Mouse (Mus musculus): ENCODE measurements around the gene Oard1. TPM values are rescaled to one million over a fixed set of nuclear protein-coding genes. Genes with fewer than 3 reads are reported as not detected.

Oard1 gene
- polyA plus RNA-seq, 1 experiment: 44.1 TPM

DNA sequence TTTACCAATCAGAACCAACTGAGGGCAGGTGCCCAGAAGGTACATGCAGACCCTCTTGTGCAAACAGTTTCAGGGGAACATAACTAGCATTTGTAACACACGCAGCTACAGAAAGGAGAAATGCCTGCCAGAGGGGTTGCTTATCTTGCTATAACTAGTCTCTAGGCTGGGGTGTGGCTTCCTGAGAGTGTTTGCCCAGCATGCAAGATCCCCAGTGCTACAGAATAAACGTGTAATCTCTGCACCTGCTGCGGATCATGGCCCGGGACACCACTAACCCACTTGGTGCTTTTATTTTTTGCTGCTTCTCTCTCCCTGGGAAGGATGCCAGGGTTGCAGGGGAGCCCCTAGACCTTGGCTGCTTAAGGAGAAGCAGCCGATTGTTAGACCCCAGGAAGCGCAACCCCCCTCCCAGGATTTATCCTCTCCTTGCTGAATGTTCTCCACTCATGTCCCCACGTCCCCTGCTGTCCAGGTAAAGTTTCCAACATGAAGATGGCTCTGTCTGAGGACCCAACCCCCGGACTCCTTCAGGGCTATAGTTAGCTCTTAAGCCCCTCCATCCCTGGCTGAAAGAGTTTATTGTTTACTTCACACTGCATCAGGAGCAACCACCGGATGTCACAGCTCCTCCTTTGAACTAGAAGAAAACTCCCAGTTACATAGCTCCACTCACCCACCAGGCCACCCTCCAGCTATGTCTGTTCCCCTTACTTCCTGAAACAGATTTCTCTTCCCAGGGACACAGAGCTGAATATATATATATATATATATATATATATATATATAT lies 16.2 kb downstream of the Oard1 start:
- WGBS: 8% methylated on average over 9 of the region's 9 CpGs
- TF ChIP-seq CTCF (IDR thresholded peaks at IDR 0.05; ENCODE audit: control insufficient read depth, insufficient read depth, low read length): no peak
- TF ChIP-seq POLR2A (IDR thresholded peaks at IDR 0.05; ENCODE audit: borderline replicate concordance, control insufficient read depth, low read depth, low read length): no peak
- Histone ChIP-seq H3K27ac (ENCODE audit: control insufficient read depth, insufficient read depth, low read depth, low read length, poor library complexity) (peak overlapping the region; percentile 81), H3K4me1 (ENCODE audit: control insufficient read depth, insufficient read depth, low read length) (peaks cover 5% of the 10 kb centered on the region), H3K4me3 (replicated peaks; ENCODE audit: control insufficient read depth, low read depth, low read length) (no peak overlapping the region)

DNA sequence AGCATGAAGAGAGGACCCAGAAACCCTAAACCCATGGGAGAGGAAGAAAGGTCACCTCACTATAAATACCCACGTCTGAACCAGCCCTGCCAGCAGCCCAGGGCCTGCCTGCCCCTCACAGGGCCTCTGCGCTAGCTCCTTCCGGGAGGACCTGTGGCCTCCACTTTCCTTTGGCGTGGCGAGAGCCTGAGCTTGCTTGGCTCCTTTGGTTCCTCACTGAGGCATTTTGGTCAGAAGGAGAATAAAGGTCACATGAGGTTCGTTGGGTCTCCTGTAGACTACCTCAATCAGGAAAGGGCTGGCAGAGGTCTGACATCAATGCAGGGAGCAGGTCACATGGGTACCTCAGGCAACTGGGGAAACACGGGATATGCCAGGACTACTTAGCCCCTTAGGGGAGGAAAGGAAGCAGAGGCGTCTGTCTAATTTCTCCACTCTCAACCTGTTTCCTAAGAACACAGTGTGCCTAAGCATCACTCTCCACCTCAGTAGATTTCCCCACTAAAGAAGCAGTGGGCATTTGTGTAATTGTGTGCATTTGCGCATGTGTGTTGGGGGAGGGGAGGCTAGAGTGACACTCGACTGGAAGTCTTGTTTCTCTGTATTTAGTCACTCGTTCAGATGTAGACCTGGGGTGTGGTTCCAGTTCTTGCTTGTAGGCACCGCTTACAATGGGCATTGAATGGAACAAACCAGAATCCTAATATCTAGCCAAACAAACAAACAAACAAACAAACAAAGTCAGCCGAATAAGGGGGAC lies 17.4 kb downstream of the Oard1 start:
- WGBS: 30% methylated on average over 13 of the region's 13 CpGs
- no peak for TF ChIP-seq POLR2A (IDR thresholded peaks at IDR 0.05; ENCODE audit: borderline replicate concordance, control insufficient read depth, low read depth, low read length)
- TF ChIP-seq CTCF (IDR thresholded peaks at IDR 0.05; ENCODE audit: control insufficient read depth, insufficient read depth, low read length): no peak
- H3K4me3 ChIP-seq (replicated peaks; ENCODE audit: control insufficient read depth, low read depth, low read length): no peak overlapping the region
- peak overlapping the region; percentile 89 for H3K27ac ChIP-seq (ENCODE audit: control insufficient read depth, insufficient read depth, low read depth, low read length, poor library complexity)
- peaks cover 5% of the 10 kb centered on the region for H3K4me1 ChIP-seq (ENCODE audit: control insufficient read depth, insufficient read depth, low read length)

DNA sequence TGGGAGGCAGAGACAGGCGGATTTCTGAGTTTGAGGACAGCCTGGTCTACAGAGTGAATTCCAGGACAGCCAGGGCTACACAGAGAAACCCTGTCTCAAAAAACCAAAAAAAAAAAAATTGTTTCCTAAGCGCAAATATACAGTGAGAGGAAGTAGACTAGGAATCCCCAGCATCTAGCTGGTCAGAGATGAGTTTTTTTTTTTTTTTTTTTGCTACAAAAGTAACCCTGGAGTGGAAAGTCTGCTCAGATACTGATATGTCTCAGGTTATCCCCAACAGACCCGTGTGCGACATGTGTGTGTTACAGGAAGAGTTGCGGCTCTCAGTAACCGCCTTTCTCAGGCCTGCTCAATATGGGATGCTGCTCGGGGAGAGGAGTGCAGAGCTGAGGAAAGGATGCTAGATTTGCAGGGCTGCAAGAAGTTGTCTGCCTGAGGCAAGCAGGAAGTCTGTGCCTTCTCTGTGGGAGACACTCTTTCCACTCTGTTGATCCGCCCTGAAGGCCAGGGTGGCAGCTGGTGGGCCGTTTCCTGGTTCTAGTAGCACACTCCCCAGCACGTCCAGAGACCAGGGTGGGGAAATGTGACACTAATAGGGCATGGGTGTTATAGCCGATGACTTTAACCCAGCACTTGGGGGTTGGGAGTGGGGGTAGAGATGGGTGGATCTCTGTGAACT lies 18.2 kb downstream of the Oard1 start:
- 25% methylated on average over 11 of the region's 11 CpGs for WGBS
- Histone ChIP-seq H3K4me3 (replicated peaks; ENCODE audit: control insufficient read depth, low read depth, low read length) (no peak overlapping the region), H3K27ac (ENCODE audit: control insufficient read depth, insufficient read depth, low read depth, low read length, poor library complexity) (peak overlapping the region; percentile 50), H3K4me1 (ENCODE audit: control insufficient read depth, insufficient read depth, low read length) (peaks cover 5% of the 10 kb centered on the region)
- TF ChIP-seq CTCF (IDR thresholded peaks at IDR 0.05; ENCODE audit: control insufficient read depth, insufficient read depth, low read length) (no peak), POLR2A (IDR thresholded peaks at IDR 0.05; ENCODE audit: borderline replicate concordance, control insufficient read depth, low read depth, low read length) (no peak)

DNA sequence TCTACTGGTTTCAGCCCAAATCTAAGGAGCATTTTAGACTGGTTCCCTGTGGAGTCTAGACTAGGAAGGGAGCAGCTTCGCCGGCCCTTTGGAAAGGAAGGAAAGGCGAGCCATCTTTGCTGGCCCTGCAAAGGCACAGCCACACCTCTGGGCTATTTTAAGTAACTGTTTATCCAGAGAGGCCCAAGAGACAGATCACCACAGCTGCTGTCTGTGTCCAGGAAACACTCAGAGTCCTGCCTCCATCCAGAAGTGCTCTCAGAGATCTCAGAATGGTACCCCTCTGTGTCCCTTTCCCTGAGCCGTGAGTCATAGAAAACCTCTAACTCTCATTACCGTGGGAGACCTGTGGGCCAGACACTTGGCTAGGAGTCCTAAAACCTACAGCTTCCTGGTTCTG lies 20.6 kb downstream of the Oard1 start:
- 41% methylated on average over 5 of the region's 5 CpGs for WGBS

DNA sequence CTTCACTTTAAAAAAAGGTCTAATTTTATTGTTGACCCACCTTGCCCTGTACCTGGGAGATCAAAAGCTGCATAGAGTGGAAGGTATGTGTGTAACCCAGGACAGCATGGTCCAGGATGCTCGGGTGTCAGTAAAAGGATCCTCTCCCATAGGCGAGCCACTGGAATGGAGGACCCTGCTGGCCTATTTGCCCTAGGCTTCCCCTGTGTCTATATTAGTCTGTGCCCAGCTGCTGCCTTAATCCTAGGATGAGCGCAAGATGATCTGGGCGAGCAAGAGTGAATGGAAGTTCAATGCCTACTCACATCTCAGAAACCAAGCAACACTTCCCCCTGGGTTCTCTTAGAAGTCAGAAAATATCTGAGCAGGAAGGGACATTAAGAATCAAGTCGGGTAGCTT lies 21.2 kb downstream of the Oard1 start:
- WGBS: 71% methylated on average over 5 of the region's 5 CpGs
- TF ChIP-seq CTCF (IDR thresholded peaks at IDR 0.05; ENCODE audit: control insufficient read depth, insufficient read depth, low read length) (no peak), POLR2A (IDR thresholded peaks at IDR 0.05; ENCODE audit: borderline replicate concordance, control insufficient read depth, low read depth, low read length) (no peak)
- no peak overlapping the region for H3K4me3 ChIP-seq (replicated peaks; ENCODE audit: control insufficient read depth, low read depth, low read length)
- no peak overlapping the region for H3K27ac ChIP-seq (ENCODE audit: control insufficient read depth, insufficient read depth, low read depth, low read length, poor library complexity)
- H3K4me1 ChIP-seq (ENCODE audit: control insufficient read depth, insufficient read depth, low read length): peaks cover 4% of the 10 kb centered on the region

More for the DNA sequence above, 20.6 kb downstream of the Oard1 start:
- Histone ChIP-seq H3K27ac (ENCODE audit: control insufficient read depth, insufficient read depth, low read depth, low read length, poor library complexity) (no peak overlapping the region), H3K4me1 (ENCODE audit: control insufficient read depth, insufficient read depth, low read length) (peaks cover 5% of the 10 kb centered on the region), H3K4me3 (replicated peaks; ENCODE audit: control insufficient read depth, low read depth, low read length) (no peak overlapping the region)
- TF ChIP-seq POLR2A (IDR thresholded peaks at IDR 0.05; ENCODE audit: borderline replicate concordance, control insufficient read depth, low read depth, low read length) (no peak), CTCF (IDR thresholded peaks at IDR 0.05; ENCODE audit: control insufficient read depth, insufficient read depth, low read length) (no peak)

DNA sequence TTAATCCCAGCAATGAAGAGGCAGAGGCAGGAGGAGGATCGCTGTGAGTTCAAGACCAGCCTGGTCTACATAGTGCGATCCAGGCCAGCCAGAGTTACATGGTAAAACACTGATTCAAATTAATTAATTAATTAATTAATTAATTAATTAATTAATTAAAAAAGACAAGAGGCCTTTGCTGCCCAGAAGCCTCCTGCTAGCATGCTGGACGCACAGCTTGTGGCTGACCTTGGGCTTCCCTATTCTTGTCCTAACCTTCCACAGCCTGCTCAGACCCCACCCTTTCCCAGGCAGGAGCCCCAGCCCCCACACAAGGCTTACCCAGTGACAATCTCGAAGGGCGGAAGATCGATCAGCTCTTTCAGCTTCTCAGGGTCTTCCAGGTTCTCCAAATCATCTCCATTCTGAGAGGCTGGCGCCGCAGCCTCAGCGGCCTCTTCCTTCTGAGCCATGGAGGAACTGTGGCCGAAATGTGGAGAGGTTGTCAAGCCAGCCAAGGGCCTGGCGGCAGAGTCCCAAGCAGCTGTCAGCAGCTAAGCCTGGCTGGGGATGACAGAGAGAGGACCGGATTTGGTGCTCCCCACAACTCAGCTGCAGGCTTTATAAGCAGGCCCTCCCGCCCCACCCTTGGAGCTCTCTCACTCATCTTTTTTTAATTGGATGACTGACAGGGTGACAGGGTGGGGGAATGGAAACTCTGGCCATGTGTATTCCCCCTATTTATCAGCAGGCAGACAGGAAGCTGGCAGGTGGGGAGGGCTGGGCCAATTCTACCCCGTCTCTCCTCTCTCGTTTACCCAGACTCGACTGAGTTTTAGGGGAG lies 22.6 kb downstream of the Oard1 start, which contains the start of gene Apobec2:
TSS of gene Apobec2 (minus strand) at position 773 of the 823 bp plus-strand sequence.
- TF ChIP-seq POLR2A (IDR thresholded peaks at IDR 0.05; ENCODE audit: borderline replicate concordance, control insufficient read depth, low read depth, low read length) (no peak), CTCF (IDR thresholded peaks at IDR 0.05; ENCODE audit: control insufficient read depth, insufficient read depth, low read length) (no peak)
- WGBS: 74% methylated on average over 16 of the region's 16 CpGs
- Histone ChIP-seq H3K4me1 (ENCODE audit: control insufficient read depth, insufficient read depth, low read length) (peaks cover 1% of the 10 kb centered on the region; the same call in 1 of the 2 replicates), H3K4me3 (replicated peaks; ENCODE audit: control insufficient read depth, low read depth, low read length) (no peak within 1 kb of the TSS), H3K27ac (ENCODE audit: control insufficient read depth, insufficient read depth, low read depth, low read length, poor library complexity) (no peak within 1 kb of the TSS)

DNA sequence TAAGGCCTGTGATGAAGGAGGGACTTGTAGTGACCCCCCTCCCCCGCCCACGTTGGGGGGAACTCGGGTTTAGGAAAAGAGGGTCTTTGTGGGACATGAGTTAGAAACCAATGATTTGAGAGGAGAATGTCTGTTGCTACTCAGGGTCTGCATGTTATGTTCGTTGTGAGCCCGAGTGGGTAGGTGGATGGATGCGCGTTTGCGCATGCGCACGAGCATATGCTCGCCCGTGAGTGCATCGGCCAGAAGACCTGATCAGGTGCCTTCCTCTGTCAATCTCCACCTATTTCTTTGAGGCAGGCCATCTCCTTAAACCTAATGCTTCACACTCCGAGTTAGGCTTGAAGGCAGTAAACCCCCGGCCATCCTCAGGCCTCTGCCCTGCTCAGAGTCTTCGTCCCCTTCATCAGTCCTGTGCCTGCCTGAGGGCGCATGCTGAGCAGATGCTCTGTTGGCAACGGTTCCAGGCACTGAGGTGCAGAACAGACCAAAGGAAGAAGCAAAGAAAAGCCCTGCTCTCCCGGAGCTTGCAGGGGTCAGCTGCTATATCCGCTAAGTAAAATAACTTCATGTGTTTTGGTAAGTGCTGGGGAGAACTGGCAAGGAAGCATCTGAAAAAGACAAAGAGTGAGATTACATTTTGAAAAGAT lies 23.3 kb downstream of the Oard1 start:
- TF ChIP-seq CTCF (IDR thresholded peaks at IDR 0.05; ENCODE audit: control insufficient read depth, insufficient read depth, low read length) (no peak), POLR2A (IDR thresholded peaks at IDR 0.05; ENCODE audit: borderline replicate concordance, control insufficient read depth, low read depth, low read length) (no peak)
- Histone ChIP-seq H3K4me3 (replicated peaks; ENCODE audit: control insufficient read depth, low read depth, low read length) (no peak overlapping the region), H3K27ac (ENCODE audit: control insufficient read depth, insufficient read depth, low read depth, low read length, poor library complexity) (no peak overlapping the region), H3K4me1 (ENCODE audit: control insufficient read depth, insufficient read depth, low read length) (peaks cover 1% of the 10 kb centered on the region; the same call in 1 of the 2 replicates)
- WGBS: 88% methylated on average over 20 of the region's 20 CpGs

Data from bone marrow, adult 2 months (tissue).